Mouse (Mus musculus) c-Kit-positive CD71-positive TER-119-negative erythroid progenitor cells, embryonic 14.5 days (primary cell): ENCODE results near the gene Aspg.

ENCODE experiments used
- DNase-seq: peaks from one replicate; pipeline ENCODE4 v3.0.0-alpha.2; 2013; ENCODE audit warnings: low read depth

The Aspg gene

GRCm38 (mm10) chr12:112151244-112151979 lies 44.9 kb downstream of the Aspg start:
- DNase-seq, result no peak

GRCm38 (mm10) chr12:112151980-112152362 lies 45.5 kb downstream of the Aspg start:
- DNase-seq, result no peak

GRCm38 (mm10) chr12:112153597-112153996 lies 47.1 kb downstream of the Aspg start:
- no peak for DNase-seq

- no peak for DNase-seq
Observed at GRCm38 (mm10) chr12:112154476-112154875, 48.0 kb downstream of the Aspg start.

- DNase-seq, result no peak
Observed at GRCm38 (mm10) chr12:112155218-112156051, 49.0 kb downstream of the Aspg start.

GRCm38 (mm10) chr12:112156804-112157203 lies 50.3 kb downstream of the Aspg start:
- no peak for DNase-seq

- no peak for DNase-seq
Observed at GRCm38 (mm10) chr12:112158246-112158645, 51.8 kb downstream of the Aspg start.

GRCm38 (mm10) chr12:112158784-112159183 lies 52.3 kb downstream of the Aspg start:
- DNase-seq, result no peak

- no peak for DNase-seq
Observed at GRCm38 (mm10) chr12:112163981-112164839, 57.7 kb downstream of the Aspg start.

- DNase-seq, result no peak
Observed at GRCm38 (mm10) chr12:112164840-112165219, 58.4 kb downstream of the Aspg start.

GRCm38 (mm10) chr12:112169240-112169639 lies 62.8 kb downstream of the Aspg start:
- no peak for DNase-seq

- DNase-seq, result no peak
Observed at GRCm38 (mm10) chr12:112170671-112171574, 64.4 kb downstream of the Aspg start.

GRCm38 (mm10) chr12:112171657-112172056 lies 65.2 kb downstream of the Aspg start:
- no peak for DNase-seq

- DNase-seq, result no peak
Observed at GRCm38 (mm10) chr12:112172214-112172613, 65.7 kb downstream of the Aspg start.
